Comparison of ENCODE assay signal across 21 mouse cellular contexts in genomic region chr3:30453046-30453445, GRCm38 (mm10).
DNase-seq lines count a peak whose midpoint lies in the region; TF ChIP-seq lines count a peak whose summit lies in the region.
"Had no signal": no experiment of that assay in that cellular context is flagged by ENCODE, and none has a peak within 500 bp of the region (broad histone marks: within the 10 kb centered on the region; RNA-seq: fewer than 3 reads in every experiment).

No protein-coding gene starts in this region.

- no peak for TF ChIP-seq POLR2A in kidney, adult 2 months (IDR thresholded peaks at IDR 0.05; ENCODE audit: low read depth, low read length)

- no peaks in the 10 kb centered on the region for H3K27me3 ChIP-seq in kidney, adult 2 months (replicated peaks; ENCODE audit: control insufficient read depth, insufficient read depth, low read length)
- H3K27me3 ChIP-seq: embryonic facial prominence, embryonic 13.5 days; forebrain, embryonic 13.5 days; liver, embryonic 12.5 days; neural tube, embryonic 12.5 days had no signal

- H3K36me3 ChIP-seq in kidney, adult 2 months (ENCODE audit: control insufficient read depth, insufficient read depth, low read length): no peaks in the 10 kb centered on the region
- H3K36me3 ChIP-seq: embryonic facial prominence, embryonic 13.5 days; hindbrain, embryonic 10.5 days; liver, embryonic 12.5 days; neural tube, embryonic 12.5 days had no signal

- no peak for TF ChIP-seq CTCF in kidney, adult 2 months (conservative IDR thresholded peaks at IDR 0.05; ENCODE audit: insufficient read depth, insufficient read length, low read depth, low read length)

- WGBS in kidney, adult 2 months: 61% methylated on average over 6 of the region's 6 CpGs

- H3K4me3 ChIP-seq in kidney, adult 2 months (ENCODE audit: insufficient read depth, low read depth, low read length): no peak overlapping the region
- H3K4me3 ChIP-seq: embryonic facial prominence, embryonic 13.5 days; erythroblast, embryonic 14.5 days; forebrain, embryonic 13.5 days; hindbrain, embryonic 10.5 days; liver, embryonic 12.5 days; neural tube, embryonic 12.5 days had no signal

- peaks cover 6% of the 10 kb centered on the region for H3K4me1 ChIP-seq in kidney, adult 2 months (ENCODE audit: control insufficient read depth, insufficient read depth, low read length)
- H3K4me1 ChIP-seq: forebrain, embryonic 13.5 days; liver, embryonic 12.5 days; neural tube, embryonic 12.5 days had no signal

- H3K27ac ChIP-seq in kidney, adult 2 months (ENCODE audit: insufficient read depth, low read depth, low read length): peak overlapping the region; percentile 17
- H3K27ac ChIP-seq: embryonic facial prominence, embryonic 13.5 days; forebrain, embryonic 13.5 days; hindbrain, embryonic 10.5 days; liver, embryonic 12.5 days; neural tube, embryonic 12.5 days had no signal

- DNase-seq in embryo, embryonic 11 days: peak; percentile 11
- DNase-seq in embryo, embryonic 9.5 days (ENCODE audit: extremely low spot score): no peak
- DNase-seq in kidney, adult 2 months: peak; percentile 35
- no peak for DNase-seq in kidney, postnatal 36 days
- DNase-seq in kidney, postnatal 14 days: peak; percentile 16
- DNase-seq in Muller cell, postnatal 12 days (ENCODE audit: inconsistent ontology term): no peak
- DNase-seq in ovary, postnatal 14 days (ENCODE audit: low spot score): no peak
- DNase-seq in lung, postnatal 14 days: no peak
- DNase-seq: adrenal gland, postnatal 25 days; cerebellum, adult 8-10 months; cerebellum, postnatal 36 days; lung, adult 18-20 months; lung, postnatal 10 days; midbrain, embryonic 14.5 days; right cerebral cortex, postnatal 14 days had no signal

Comparison
In these comparisons a context has a peak if more than half of its experiments do, and no peak if none do; other contexts are left out.
1. DNase-seq: peak in embryo, embryonic 11 days (single experiment), kidney, adult 2 months (single experiment) and kidney, postnatal 14 days (single experiment); none in embryo, embryonic 9.5 days (single experiment), kidney, postnatal 36 days (0 of 2), Muller cell, postnatal 12 days (single experiment), ovary, postnatal 14 days (single experiment) and lung, postnatal 14 days (single experiment).